Mouse (Mus musculus) ES-Bruce4 (cell line): ENCODE measurements around the gene Brix1.

ENCODE experiments used
- CTCF ChIP-seq: IDR thresholded peaks from one replicate; pipeline ENCODE4 v1.8.1; 2011; ENCODE audit warnings: low read depth, low read length
- POLR2A ChIP-seq: IDR thresholded peaks from one replicate; pipeline ENCODE4 v1.8.1; 2011; ENCODE audit warnings: low read length; ENCODE audit not compliant: insufficient read depth

DNA sequence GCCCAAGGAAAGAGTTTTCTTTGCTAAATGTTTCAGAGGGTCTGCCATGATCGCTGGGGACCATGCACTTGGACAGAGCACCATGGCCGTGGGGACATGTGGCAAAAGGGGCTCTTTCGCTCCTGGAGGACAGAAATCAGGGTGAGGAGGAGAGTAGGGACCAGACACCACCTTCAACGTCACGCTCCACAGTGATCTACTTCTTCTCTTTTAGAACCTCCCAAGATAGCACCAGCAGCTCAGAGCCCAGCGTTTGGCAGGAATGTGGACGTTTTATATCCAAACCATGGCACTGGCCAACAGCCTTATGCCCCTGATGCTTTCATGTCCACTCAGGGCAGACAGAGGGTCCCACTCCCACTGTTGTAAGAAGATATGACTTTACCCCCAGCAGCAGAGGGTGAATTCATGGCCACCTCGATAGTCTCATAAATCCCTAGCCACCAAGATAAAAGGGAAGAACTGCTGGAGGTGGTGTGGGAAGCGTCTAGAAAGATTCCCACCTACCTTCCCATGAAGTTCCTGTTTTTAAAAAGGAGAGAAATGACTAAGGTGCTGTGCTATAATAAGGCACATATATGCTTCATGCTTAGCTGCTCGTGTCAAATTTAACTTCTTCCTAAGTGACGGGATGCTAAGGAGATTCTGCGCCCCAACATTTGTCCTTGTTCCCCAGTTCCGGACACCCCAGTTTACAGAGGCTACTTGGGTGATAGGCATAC, 59.0 kb downstream of the Brix1 start:
- TF ChIP-seq CTCF (no peak), POLR2A (no peak)
